Mouse (Mus musculus) forebrain, embryonic 15.5 days (tissue): Measurements from ENCODE around the gene Mcur1. TPM values are rescaled to one million over a fixed set of nuclear protein-coding genes. Genes with fewer than 3 reads are reported as not detected.
A peak's percentile ranks its signal among the peaks of the same experiment; 100 is the strongest.

ENCODE experiments used
- ATAC-seq: fragments of 200-750 bp; cut with Nextera tagmentation; replicated peaks from 2 replicates; pipeline ENCODE4 v1.8.0; 2017; ENCODE audit warnings: mild to moderate bottlenecking, moderate TSS enrichment, moderate library complexity
- H3K27ac ChIP-seq: fragments of 300-500 bp; sonication (generic); replicated peaks from 2 replicates; pipeline ENCODE4 v1.5.1; 2015; ENCODE audit warnings: mild to moderate bottlenecking, inconsistent platforms
- H3K27me3 ChIP-seq: fragments of 300-500 bp; sonication (generic); 2 replicates; pipeline ENCODE4 v1.6.1; 2015; ENCODE audit warnings: inconsistent platforms
- H3K36me3 ChIP-seq: fragments of 300-500 bp; sonication (generic); 2 replicates; pipeline ENCODE4 v1.6.1; 2015; ENCODE audit warnings: mild to moderate bottlenecking, inconsistent platforms
- H3K4me1 ChIP-seq: fragments of 300-500 bp; sonication (generic); 2 replicates; pipeline ENCODE4 v1.6.1; 2015; ENCODE audit warnings: inconsistent platforms
- H3K4me2 ChIP-seq: fragments of 300-500 bp; sonication (generic); replicated peaks from 2 replicates; pipeline ENCODE4 v1.6.1; 2015; ENCODE audit warnings: mild to moderate bottlenecking, inconsistent platforms
- H3K4me3 ChIP-seq: fragments of 300-500 bp; sonication (generic); 2 replicates; pipeline ENCODE4 v1.5.1; 2015; ENCODE audit warnings: mild to moderate bottlenecking, inconsistent platforms
- H3K9ac ChIP-seq: fragments of 300-500 bp; sonication (generic); replicated peaks from 2 replicates; pipeline ENCODE4 v1.6.1; 2015; ENCODE audit warnings: mild to moderate bottlenecking, inconsistent platforms
- H3K9me3 ChIP-seq: fragments of 300-500 bp; sonication (generic); 2 replicates; pipeline ENCODE4 v1.6.1; 2016; ENCODE audit warnings: inconsistent platforms
- WGBS: fragments of 180-500 bp; shearing (Covaris S2); methylation state at CpG from one replicate; pipeline ENCODE4 v1.1.7; 2015; ENCODE audit warnings: mixed read lengths; 5-methylcytosine and 5-hydroxymethylcytosine counted together
- polyA plus RNA-seq: library from polyadenylated mRNA; unstranded; fragments of >200 nt; fragmentation: Nextera tagmentation; extraction: Ambion mirVana; gene quantifications from 2 replicates; pipeline ENCODE4 v1.2.1, GENCODE M21; 2015

Mcur1 gene
- polyA plus RNA-seq, 1 experiment from 2014 or later = 7.5 TPM

DNA sequence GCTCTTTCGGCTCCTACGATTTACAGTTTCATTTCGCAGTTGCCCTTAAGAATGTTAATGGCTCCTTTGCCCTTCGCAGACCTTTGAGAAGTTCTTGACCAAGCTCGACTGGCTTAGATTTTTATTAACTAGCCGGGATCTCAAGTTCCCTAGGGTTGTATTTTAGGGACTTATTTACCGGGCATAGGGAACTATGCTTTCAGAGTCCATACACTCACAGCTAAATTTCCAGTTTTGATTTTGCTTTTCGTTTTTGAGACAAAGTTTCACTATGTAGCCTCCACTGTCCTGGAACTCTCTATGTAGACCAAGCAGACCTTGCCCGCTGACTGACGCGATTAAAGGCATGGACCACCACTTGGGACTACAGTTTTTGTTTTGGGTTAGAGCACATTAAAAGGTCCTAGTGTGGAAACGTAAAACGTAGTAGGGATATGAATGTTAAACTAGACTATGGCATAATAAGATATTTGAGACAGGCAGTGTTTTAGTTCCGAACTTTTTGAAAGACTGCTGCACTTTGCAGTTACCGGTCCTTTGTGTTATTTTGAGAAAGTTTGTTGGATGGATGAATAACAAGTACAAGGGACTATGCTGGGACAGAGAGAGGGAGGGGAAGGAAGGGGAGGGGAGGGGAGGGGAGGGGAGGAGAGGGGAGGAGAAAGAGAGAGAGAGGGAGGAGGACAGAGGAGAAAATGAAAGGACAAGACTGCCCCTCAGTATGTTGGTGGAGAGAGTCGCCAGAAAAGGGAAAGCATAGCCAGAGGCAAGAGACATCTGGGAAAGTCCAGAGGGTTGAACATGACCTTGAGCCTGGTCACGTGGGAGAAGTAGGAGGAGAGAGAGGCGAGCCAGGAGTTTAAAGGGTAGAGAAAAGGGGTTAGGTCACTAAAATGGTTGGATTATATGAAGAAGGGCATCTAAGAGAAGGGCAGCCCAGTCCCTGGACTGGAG is 744 bp upstream of the Mcur1 start:
- Histone ChIP-seq H3K4me1 (peaks cover 14% of the 10 kb centered on the region), H3K4me3 (peak overlapping the region; percentile 84), H3K9ac (peak overlapping the region; percentile 77), H3K27me3 (no peaks in the 10 kb centered on the region), H3K9me3 (no peaks in the 10 kb centered on the region), H3K27ac (peak overlapping the region; percentile 79), H3K4me2 (peak overlapping the region; percentile 96), H3K36me3 (no peaks in the 10 kb centered on the region)
- ATAC-seq = no peak
- WGBS = 11% methylated on average over 18 of the region's 18 CpGs

DNA sequence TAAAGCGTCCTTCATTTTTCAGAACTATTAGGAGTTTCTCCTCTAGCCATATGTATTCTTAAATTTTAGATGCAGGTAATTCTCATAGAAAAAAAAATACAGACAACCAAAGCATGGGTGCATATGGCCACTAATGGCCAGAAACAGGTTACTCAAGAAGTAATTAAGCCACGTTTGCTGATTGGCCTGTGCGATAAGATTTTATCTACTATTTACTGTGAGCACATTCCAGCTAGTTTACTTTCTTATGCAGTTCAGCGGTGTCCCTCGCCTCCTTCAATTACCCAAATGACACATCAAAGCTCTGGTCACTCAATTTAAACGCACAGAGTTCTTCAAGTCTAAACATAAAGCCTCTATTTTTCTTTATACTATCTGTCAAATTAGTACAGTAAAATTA is 1.0 kb downstream of the Mcur1 start:
- Histone ChIP-seq H3K9me3 (no peaks in the 10 kb centered on the region), H3K4me2 (peak overlapping the region; percentile 96), H3K4me3 (peak overlapping the region; percentile 84), H3K27me3 (no peaks in the 10 kb centered on the region), H3K27ac (no peak overlapping the region), H3K4me1 (peaks cover 11% of the 10 kb centered on the region), H3K9ac (peak overlapping the region; percentile 77), H3K36me3 (no peaks in the 10 kb centered on the region)
- no peak for ATAC-seq
- WGBS = 22% methylated on average over 6 of the region's 6 CpGs

DNA sequence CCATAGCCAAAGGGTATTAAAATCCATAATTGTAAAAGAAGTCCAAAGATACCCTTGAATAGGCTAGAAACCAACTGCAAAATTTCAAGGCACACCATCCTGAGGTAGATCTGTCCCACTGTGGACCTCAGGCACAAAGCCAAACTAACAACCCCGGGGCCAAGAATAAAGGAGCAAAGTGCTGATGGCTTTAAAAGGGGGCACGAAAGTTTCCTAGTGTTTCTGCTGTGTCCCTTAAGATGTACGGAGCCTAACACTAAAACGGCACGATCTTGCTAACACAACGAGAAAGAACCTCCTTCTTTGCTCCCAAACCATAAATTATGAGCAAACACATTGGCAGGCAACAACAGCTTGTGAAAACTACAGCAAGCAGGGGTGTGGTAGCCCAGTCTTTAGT is 1.6 kb downstream of the Mcur1 start:
- Histone ChIP-seq H3K9ac (no peak overlapping the region), H3K4me1 (peaks cover 11% of the 10 kb centered on the region), H3K4me2 (peak overlapping the region; percentile 96; the same call in 1 of the 2 replicates), H3K27me3 (no peaks in the 10 kb centered on the region), H3K36me3 (no peaks in the 10 kb centered on the region), H3K4me3 (no peak overlapping the region), H3K9me3 (no peaks in the 10 kb centered on the region), H3K27ac (no peak overlapping the region)
- no peak for ATAC-seq
- 84% methylated on average over 6 of the region's 6 CpGs for WGBS

DNA sequence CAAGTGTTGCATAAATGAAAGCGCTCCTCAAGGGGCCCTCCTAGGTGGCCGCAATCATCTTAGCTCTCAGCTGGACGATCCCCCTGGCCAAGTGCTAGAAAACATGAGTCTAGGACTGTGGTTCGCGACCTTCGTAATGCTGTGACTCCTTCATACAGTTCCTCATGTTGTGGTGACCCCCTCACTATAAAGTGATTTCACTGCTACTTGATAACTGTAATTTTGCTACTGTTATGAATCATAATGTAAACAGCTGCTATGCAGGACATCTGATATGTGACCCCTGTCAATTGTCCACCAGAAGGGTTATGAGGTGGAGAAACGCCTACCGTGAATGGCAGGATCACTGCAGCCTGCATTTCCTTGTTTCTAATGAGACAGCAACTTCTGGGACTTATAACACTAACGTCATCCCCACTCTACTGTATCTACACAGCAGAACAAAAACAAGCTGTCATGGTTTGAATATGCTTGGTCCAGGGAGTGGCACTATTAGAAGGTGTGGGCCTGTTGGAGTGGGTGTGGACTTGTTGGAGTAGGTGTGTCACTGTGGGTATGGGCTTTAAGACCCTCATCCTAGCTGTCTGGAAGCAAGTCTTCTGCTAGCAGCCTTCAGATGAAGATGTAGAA is 3.0 kb downstream of the Mcur1 start:
- WGBS = 94% methylated on average over 9 of the region's 9 CpGs
- H3K4me3 ChIP-seq = no peak overlapping the region

DNA sequence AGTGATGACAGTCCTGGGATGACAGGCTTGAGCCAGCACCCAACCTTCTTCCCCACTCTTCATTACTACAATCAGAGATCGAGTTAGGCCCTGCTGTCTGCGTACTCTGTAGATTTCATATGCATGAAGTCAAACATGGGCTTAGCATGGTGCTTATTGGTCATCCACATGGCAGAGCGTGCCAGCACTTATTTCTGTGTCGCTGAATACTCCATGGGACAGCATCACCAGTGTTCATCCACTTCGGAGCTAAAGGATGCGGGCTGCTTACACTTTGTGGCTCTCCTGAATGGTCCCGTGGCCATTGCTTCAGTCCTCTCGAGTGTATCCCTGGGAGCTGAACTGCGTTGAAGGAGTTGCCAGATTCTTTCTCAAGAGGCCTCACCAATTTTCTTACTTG is 4.7 kb downstream of the Mcur1 start:
- H3K9me3 ChIP-seq = no peaks in the 10 kb centered on the region
- H3K27me3 ChIP-seq = no peaks in the 10 kb centered on the region
- H3K4me2 ChIP-seq = no peak overlapping the region
- peaks cover 11% of the 10 kb centered on the region for H3K4me1 ChIP-seq
- H3K27ac ChIP-seq = no peak overlapping the region
- no peak for ATAC-seq
- WGBS = 94% methylated on average over 9 of the region's 9 CpGs
- no peak overlapping the region for H3K4me3 ChIP-seq
- H3K9ac ChIP-seq = no peak overlapping the region
- peaks cover 12% of the 10 kb centered on the region for H3K36me3 ChIP-seq

More for the DNA sequence above, 3.0 kb downstream of the Mcur1 start:
- Histone ChIP-seq H3K9me3 (no peaks in the 10 kb centered on the region), H3K4me1 (peaks cover 11% of the 10 kb centered on the region), H3K27ac (no peak overlapping the region), H3K36me3 (peaks cover 4% of the 10 kb centered on the region; the same call in 1 of the 2 replicates), H3K4me2 (no peak overlapping the region), H3K9ac (no peak overlapping the region), H3K27me3 (no peaks in the 10 kb centered on the region)
- ATAC-seq = no peak

DNA sequence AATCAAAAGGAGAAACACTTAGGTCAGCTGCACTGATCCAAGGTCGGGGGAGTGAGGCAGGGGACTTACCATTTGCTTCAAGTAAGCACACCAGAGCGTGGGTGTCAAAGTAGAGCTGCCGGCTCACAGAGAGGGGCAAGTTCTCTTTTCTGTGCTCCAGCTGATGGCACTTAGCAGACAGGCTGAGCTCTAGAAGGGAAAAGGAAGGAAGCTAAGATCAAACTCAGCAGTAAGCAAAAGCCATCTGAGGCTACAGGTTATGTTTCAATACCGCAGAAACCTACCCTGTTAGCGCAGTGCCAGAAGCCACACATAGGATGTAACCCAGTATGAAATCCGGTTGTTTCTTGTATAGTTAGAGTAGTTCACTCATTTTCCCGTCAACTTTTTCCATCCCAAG is 5.2 kb downstream of the Mcur1 start:
- Histone ChIP-seq H3K4me1 (peaks cover 11% of the 10 kb centered on the region), H3K36me3 (peaks cover 17% of the 10 kb centered on the region), H3K9me3 (no peaks in the 10 kb centered on the region), H3K9ac (no peak overlapping the region), H3K27ac (no peak overlapping the region), H3K4me3 (no peak overlapping the region), H3K27me3 (no peaks in the 10 kb centered on the region), H3K4me2 (no peak overlapping the region)
- 89% methylated on average over 7 of the region's 7 CpGs for WGBS
- ATAC-seq = no peak

DNA sequence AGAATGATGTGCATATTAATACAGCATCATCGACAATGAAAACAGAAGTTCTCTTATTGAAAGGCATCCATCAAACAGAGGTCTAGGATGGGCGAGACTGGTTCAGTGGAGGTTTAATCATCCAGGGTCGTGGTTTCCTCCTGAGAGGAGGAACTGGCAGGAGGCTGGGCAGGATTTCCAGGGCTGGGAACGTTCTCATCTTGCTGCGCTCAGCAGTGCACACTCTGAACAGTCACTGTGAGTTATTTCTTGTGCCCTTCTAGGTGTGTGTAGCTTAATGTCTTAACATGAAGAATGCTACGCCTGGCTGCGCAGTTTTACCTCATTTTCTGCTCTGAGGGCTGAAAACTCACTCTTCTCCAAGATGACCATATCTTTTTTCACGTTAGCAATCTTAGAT is 9.3 kb downstream of the Mcur1 start:
- no peaks in the 10 kb centered on the region for H3K9me3 ChIP-seq
- H3K9ac ChIP-seq = no peak overlapping the region
- 94% methylated on average over 8 of the region's 8 CpGs for WGBS
- H3K27ac ChIP-seq = no peak overlapping the region
- no peak for ATAC-seq
- no peak overlapping the region for H3K4me3 ChIP-seq
- H3K36me3 ChIP-seq = peaks cover 20% of the 10 kb centered on the region
- H3K4me2 ChIP-seq = no peak overlapping the region
- no peaks in the 10 kb centered on the region for H3K4me1 ChIP-seq
- H3K27me3 ChIP-seq = no peaks in the 10 kb centered on the region

DNA sequence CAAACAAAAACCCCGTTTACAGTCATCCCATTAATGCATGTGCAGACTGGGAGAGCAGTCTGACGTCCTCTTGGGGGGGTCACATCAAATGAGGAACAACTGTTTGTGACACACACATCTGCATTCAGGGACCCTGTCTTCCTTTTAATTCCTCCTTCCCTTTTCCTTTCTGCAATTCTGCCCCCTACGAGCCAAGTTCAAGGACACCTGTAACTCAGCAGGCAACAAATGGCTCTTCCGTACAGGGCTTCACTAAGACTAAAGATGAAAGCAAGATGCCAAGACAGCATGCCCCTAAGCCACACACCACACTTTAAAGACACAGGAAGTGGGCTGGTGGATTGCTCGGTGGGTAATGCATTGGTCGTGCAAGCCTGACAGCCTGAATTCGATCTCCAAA is 10.1 kb downstream of the Mcur1 start:
- H3K9ac ChIP-seq = no peak overlapping the region
- ATAC-seq = no peak
- 95% methylated on average over 7 of the region's 7 CpGs for WGBS
- H3K27ac ChIP-seq = no peak overlapping the region
- no peaks in the 10 kb centered on the region for H3K9me3 ChIP-seq
- H3K4me1 ChIP-seq = no peaks in the 10 kb centered on the region
- H3K27me3 ChIP-seq = no peaks in the 10 kb centered on the region
- no peak overlapping the region for H3K4me2 ChIP-seq
- no peak overlapping the region for H3K4me3 ChIP-seq
- H3K36me3 ChIP-seq = peaks cover 23% of the 10 kb centered on the region

DNA sequence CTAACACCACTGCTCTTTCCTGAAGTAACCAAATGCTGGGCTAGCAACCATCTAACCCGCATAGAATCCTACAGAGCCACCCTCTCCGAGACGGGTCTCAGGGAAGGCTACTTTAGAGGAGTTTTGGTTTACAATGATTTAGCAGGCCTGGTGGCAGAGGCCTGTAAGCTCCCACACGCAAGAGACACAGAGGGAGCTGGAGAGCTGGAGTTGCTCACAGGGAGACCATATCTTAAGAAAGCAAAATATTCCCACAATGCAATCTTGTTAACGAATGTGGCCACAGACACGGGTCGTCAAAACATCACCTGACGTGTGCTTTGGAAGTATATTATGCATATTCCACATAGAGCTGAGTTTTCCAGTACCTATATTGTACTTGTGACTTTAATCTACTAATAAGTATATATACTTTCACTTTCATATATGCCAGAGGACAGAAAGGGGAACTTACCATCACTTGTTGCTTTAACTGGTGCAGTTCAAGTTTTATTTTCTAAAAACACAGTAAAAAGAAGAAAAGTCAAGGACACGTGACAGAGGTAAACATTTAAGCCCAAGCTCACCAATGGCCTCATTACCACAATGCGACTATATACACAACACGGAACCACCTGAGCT is 10.8 kb downstream of the Mcur1 start:
- 93% methylated on average over 11 of the region's 11 CpGs for WGBS
- H3K27me3 ChIP-seq = no peaks in the 10 kb centered on the region
- H3K4me1 ChIP-seq = no peaks in the 10 kb centered on the region
- H3K9ac ChIP-seq = no peak overlapping the region
- no peak for ATAC-seq
- H3K36me3 ChIP-seq = peaks cover 23% of the 10 kb centered on the region
- H3K4me3 ChIP-seq = no peak overlapping the region
- H3K9me3 ChIP-seq = no peaks in the 10 kb centered on the region
- no peak overlapping the region for H3K4me2 ChIP-seq
- no peak overlapping the region for H3K27ac ChIP-seq

DNA sequence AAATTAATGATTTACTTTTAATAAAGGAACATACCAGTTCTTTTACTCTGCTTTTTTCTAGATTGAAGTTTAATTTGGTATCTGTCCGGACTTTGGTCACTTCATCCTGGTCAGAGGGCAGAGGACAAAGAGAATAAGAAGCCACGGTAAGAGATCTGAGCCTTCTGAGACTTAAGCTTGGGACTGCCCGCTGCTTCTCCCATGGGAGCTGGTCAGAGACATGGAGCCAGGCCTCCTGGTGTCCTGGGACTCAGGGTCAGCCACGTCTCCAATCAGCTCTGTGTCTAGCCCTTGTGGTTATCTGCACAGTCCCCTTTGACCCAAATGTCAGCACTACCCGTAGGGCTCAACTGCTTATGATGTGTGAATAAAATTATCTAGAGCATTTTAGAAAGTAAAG is 11.4 kb downstream of the Mcur1 start:
- Histone ChIP-seq H3K9me3 (no peaks in the 10 kb centered on the region), H3K27me3 (no peaks in the 10 kb centered on the region), H3K27ac (no peak overlapping the region), H3K9ac (no peak overlapping the region), H3K4me3 (no peak overlapping the region), H3K4me1 (no peaks in the 10 kb centered on the region), H3K36me3 (peaks cover 27% of the 10 kb centered on the region), H3K4me2 (no peak overlapping the region)
- no peak for ATAC-seq
- 84% methylated on average over 5 of the region's 5 CpGs for WGBS

DNA sequence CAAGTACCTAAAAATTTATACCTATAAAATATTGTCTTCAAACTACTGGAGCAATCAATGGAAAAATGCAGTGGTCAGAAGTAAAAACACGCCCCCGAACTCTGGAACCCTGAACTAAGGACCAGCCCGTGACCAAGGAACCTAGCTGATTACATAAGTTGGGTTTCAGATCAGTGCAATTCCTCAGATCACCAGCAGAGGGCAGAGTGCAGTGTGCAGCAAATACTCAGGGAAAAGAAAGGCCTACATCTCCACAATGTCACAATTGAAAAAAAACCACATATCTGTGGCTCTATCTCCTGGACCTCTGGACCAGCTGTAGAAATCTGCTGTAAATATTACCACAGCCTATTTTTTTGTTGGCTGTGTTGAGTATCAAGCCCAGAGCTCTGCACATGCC is 13.1 kb downstream of the Mcur1 start:
- Histone ChIP-seq H3K27ac (no peak overlapping the region), H3K36me3 (peaks cover 23% of the 10 kb centered on the region), H3K9me3 (no peaks in the 10 kb centered on the region), H3K4me3 (no peak overlapping the region), H3K27me3 (no peaks in the 10 kb centered on the region), H3K9ac (no peak overlapping the region), H3K4me2 (no peak overlapping the region), H3K4me1 (no peaks in the 10 kb centered on the region)
- WGBS = 35% methylated on average over 3 of the region's 3 CpGs
- ATAC-seq = no peak

DNA sequence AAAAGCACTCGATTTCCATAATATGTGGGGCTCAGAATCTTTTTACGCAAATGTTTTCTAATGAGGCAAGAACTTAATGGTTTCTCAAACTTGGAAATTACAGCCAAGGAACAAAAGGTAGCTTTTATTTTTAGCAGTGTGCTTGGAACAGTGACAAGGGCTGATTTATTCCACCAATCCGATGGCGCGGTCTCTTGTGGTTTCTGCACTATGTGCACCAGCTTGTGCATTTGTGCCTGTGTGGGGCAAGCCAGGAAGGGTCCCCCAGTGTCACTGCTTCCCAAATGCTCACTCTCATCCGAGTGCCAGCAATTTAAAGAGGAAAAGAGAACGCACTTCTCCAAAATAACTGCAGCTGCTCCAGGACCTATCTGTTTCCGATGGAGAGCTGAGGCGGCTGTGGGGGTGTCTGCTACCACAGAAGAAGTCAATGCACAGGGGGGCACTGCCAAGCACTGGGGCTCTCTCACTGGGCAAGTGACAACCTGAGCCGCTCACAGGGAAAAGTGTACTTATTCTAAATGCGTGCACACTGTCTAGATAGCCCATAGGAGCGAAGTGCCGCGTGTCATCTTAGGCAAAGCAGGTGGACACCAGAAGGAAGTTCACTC is 19.7 kb downstream of the Mcur1 start:
- peaks cover 5% of the 10 kb centered on the region; the same call in 1 of the 2 replicates for H3K36me3 ChIP-seq
- no peak overlapping the region for H3K4me3 ChIP-seq
- H3K27me3 ChIP-seq = no peaks in the 10 kb centered on the region
- H3K4me2 ChIP-seq = no peak overlapping the region
- no peak overlapping the region for H3K9ac ChIP-seq
- peaks cover 28% of the 10 kb centered on the region for H3K4me1 ChIP-seq
- H3K9me3 ChIP-seq = no peaks in the 10 kb centered on the region
- peak; percentile 79 for ATAC-seq
- WGBS = 44% methylated on average over 14 of the region's 14 CpGs
- peak overlapping the region; percentile 51 for H3K27ac ChIP-seq
